Mouse (Mus musculus) mammary gland, adult 2 months (tissue): ENCODE measurements around the gene Gm17469. TPM values are rescaled to one million over a fixed set of nuclear protein-coding genes. Genes with fewer than 3 reads are reported as not detected.

Experiments used
- polyA plus RNA-seq: library from polyadenylated mRNA; depleted of rRNA; stranded (reverse); fragments of >200 nt; gene quantifications from 2 replicates; pipeline ENCODE4 v1.2.3, GENCODE M21; 2012; ENCODE audit warnings: low replicate concordance; rRNA removed

Gm17469 gene
- not detected in 2 replicates for polyA plus RNA-seq

DNA sequence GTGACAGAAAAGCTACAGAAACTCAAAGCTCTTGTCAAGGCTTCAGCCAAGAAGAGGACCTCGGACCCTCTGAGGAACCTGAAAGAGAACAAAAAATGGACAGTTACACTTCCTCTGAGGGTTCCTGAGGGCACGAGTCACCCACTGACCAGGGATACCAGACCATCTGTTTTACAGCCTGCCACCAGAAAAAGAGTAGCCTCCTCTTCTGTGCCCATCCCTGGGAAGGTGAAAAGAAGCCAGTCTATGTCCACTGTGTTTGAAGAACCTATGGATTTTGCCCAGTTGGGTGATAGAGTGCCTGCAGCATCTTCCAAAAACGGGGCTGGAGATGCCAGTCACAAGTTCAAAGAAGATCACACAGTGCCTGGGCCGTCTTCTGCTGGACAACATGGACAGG, at the start of gene Gm17469:
Gene Gm17469, plus strand, starts transcription at position 301 of the 400 bp plus-strand sequence.

Other genes with a start within 250 kb of the Gm17469 start
- not detected in 2 replicates for gene Gm17584, start 129.3 kb upstream of the Gm17469 start, polyA plus RNA-seq